Mouse (Mus musculus): Measurements from ENCODE around the gene Tmem143. TPM values are rescaled to one million over a fixed set of nuclear protein-coding genes. Genes with fewer than 3 reads are reported as not detected.

Gene Tmem143
- polyA plus RNA-seq, 1 experiment from 2014 or later = 6.5 TPM

GRCm38 (mm10) chr7:45919083-45919671 is 22.4 kb downstream of the Tmem143 start:
- peaks cover 27% of the 10 kb centered on the region for H3K4me1 ChIP-seq (ENCODE audit: control insufficient read depth, insufficient read depth, low read depth, low read length)
- H3K9ac ChIP-seq (ENCODE audit: low read depth, low read length) = no peak overlapping the region
- WGBS = 62% methylated on average over 14 of the region's 14 CpGs
- H3K27ac ChIP-seq (ENCODE audit: low read depth, low read length) = no peak overlapping the region
- no peak overlapping the region for H3K4me2 ChIP-seq (ENCODE audit: low read length)
- no peaks in the 10 kb centered on the region for H3K36me3 ChIP-seq (ENCODE audit: control insufficient read depth, insufficient read depth, low read length)
- H3K9me3 ChIP-seq (ENCODE audit: control insufficient read depth, low read length) = no peaks in the 10 kb centered on the region
- no peak for ATAC-seq
- no peak overlapping the region for H3K4me3 ChIP-seq (ENCODE audit: low read length)
- H3K27me3 ChIP-seq (replicated peaks; ENCODE audit: control insufficient read depth, insufficient read depth, low read length) = no peaks in the 10 kb centered on the region

- Histone ChIP-seq H3K36me3 (ENCODE audit: control insufficient read depth, insufficient read depth, low read length) (no peaks in the 10 kb centered on the region), H3K27ac (ENCODE audit: low read depth, low read length) (no peak overlapping the region), H3K9me3 (ENCODE audit: control insufficient read depth, low read length) (no peaks in the 10 kb centered on the region), H3K4me2 (ENCODE audit: low read length) (peak overlapping the region; percentile 24), H3K27me3 (replicated peaks; ENCODE audit: control insufficient read depth, insufficient read depth, low read length) (no peaks in the 10 kb centered on the region), H3K9ac (ENCODE audit: low read depth, low read length) (no peak overlapping the region), H3K4me3 (ENCODE audit: low read length) (no peak overlapping the region), H3K4me1 (ENCODE audit: control insufficient read depth, insufficient read depth, low read depth, low read length) (peaks cover 27% of the 10 kb centered on the region)
- 76% methylated on average over 4 of the region's 4 CpGs for WGBS
- ATAC-seq = no peak
Observed at GRCm38 (mm10) chr7:45919761-45920160, 23.0 kb downstream of the Tmem143 start.

GRCm38 (mm10) chr7:45920583-45921241 is 24.0 kb downstream of the Tmem143 start:
- H3K9me3 ChIP-seq (ENCODE audit: control insufficient read depth, low read length) = no peaks in the 10 kb centered on the region
- peaks cover 27% of the 10 kb centered on the region for H3K4me1 ChIP-seq (ENCODE audit: control insufficient read depth, insufficient read depth, low read depth, low read length)
- H3K36me3 ChIP-seq (ENCODE audit: control insufficient read depth, insufficient read depth, low read length) = no peaks in the 10 kb centered on the region
- ATAC-seq = no peak
- peak overlapping the region; percentile 31 for H3K4me2 ChIP-seq (ENCODE audit: low read length)
- 0 out of 2 replicates have a peak overlapping the region, but pooled peaks have one; percentile 15 for H3K9ac ChIP-seq (ENCODE audit: low read depth, low read length)
- H3K4me3 ChIP-seq (ENCODE audit: low read length) = peak overlapping the region; percentile 20
- WGBS = 55% methylated on average over 9 of the region's 9 CpGs
- no peaks in the 10 kb centered on the region for H3K27me3 ChIP-seq (replicated peaks; ENCODE audit: control insufficient read depth, insufficient read depth, low read length)
- H3K27ac ChIP-seq (ENCODE audit: low read depth, low read length) = no peak overlapping the region

GRCm38 (mm10) chr7:45921242-45921621 is 24.5 kb downstream of the Tmem143 start, which contains the start of gene Emp3:
TSS of gene Emp3 (minus strand) at chr7:45921404.
- Histone ChIP-seq H3K4me1 (ENCODE audit: control insufficient read depth, insufficient read depth, low read depth, low read length) (peaks cover 22% of the 10 kb centered on the region), H3K27ac (ENCODE audit: low read depth, low read length) (no peak within 1 kb of the TSS), H3K9me3 (ENCODE audit: control insufficient read depth, low read length) (no peaks in the 10 kb centered on the region), H3K4me3 (ENCODE audit: low read length) (peak within 1 kb of the TSS; percentile 20), H3K27me3 (replicated peaks; ENCODE audit: control insufficient read depth, insufficient read depth, low read length) (no peaks in the 10 kb centered on the region), H3K4me2 (ENCODE audit: low read length) (peak within 1 kb of the TSS; percentile 31), H3K36me3 (ENCODE audit: control insufficient read depth, insufficient read depth, low read length) (no peaks in the 10 kb centered on the region), H3K9ac (ENCODE audit: low read depth, low read length) (0 out of 2 replicates have a peak within 1 kb of the TSS, but pooled peaks have one; percentile 15)
- no peak for ATAC-seq
- 51% methylated on average over 8 of the region's 9 CpGs for WGBS

GRCm38 (mm10) chr7:45921950-45922600 is 25.3 kb downstream of the Tmem143 start:
- Histone ChIP-seq H3K9me3 (ENCODE audit: control insufficient read depth, low read length) (no peaks in the 10 kb centered on the region), H3K4me1 (ENCODE audit: control insufficient read depth, insufficient read depth, low read depth, low read length) (peaks cover 14% of the 10 kb centered on the region), H3K27me3 (replicated peaks; ENCODE audit: control insufficient read depth, insufficient read depth, low read length) (no peaks in the 10 kb centered on the region), H3K4me3 (ENCODE audit: low read length) (no peak overlapping the region), H3K9ac (ENCODE audit: low read depth, low read length) (no peak overlapping the region), H3K4me2 (ENCODE audit: low read length) (no peak overlapping the region), H3K36me3 (ENCODE audit: control insufficient read depth, insufficient read depth, low read length) (no peaks in the 10 kb centered on the region), H3K27ac (ENCODE audit: low read depth, low read length) (no peak overlapping the region)
- 84% methylated on average over 12 of the region's 12 CpGs for WGBS
- no peak for ATAC-seq

GRCm38 (mm10) chr7:45922928-45923761 is 26.4 kb downstream of the Tmem143 start:
- WGBS = under 1% methylated on average over 37 of the region's 37 CpGs
- peak overlapping the region; percentile 56 for H3K4me3 ChIP-seq (ENCODE audit: low read length)
- H3K4me1 ChIP-seq (ENCODE audit: control insufficient read depth, insufficient read depth, low read depth, low read length) = peaks cover 8% of the 10 kb centered on the region
- H3K9ac ChIP-seq (ENCODE audit: low read depth, low read length) = peak overlapping the region; percentile 60
- no peaks in the 10 kb centered on the region for H3K9me3 ChIP-seq (ENCODE audit: control insufficient read depth, low read length)
- no peaks in the 10 kb centered on the region for H3K36me3 ChIP-seq (ENCODE audit: control insufficient read depth, insufficient read depth, low read length)
- peak overlapping the region; percentile 85 for H3K4me2 ChIP-seq (ENCODE audit: low read length)
- H3K27me3 ChIP-seq (replicated peaks; ENCODE audit: control insufficient read depth, insufficient read depth, low read length) = peaks cover 4% of the 10 kb centered on the region
- peak overlapping the region; percentile 86 for H3K27ac ChIP-seq (ENCODE audit: low read depth, low read length)
- ATAC-seq = peak; percentile 88

GRCm38 (mm10) chr7:45923762-45924428 is 27.2 kb downstream of the Tmem143 start, which contains the start of gene Ccdc114:
TSS of gene Ccdc114 (plus strand) at chr7:45924072.
- H3K27me3 ChIP-seq (replicated peaks; ENCODE audit: control insufficient read depth, insufficient read depth, low read length) = peaks cover 4% of the 10 kb centered on the region
- no peaks in the 10 kb centered on the region for H3K36me3 ChIP-seq (ENCODE audit: control insufficient read depth, insufficient read depth, low read length)
- peak within 1 kb of the TSS; percentile 60 for H3K9ac ChIP-seq (ENCODE audit: low read depth, low read length)
- H3K9me3 ChIP-seq (ENCODE audit: control insufficient read depth, low read length) = no peaks in the 10 kb centered on the region
- WGBS = 6% methylated on average over 24 of the region's 24 CpGs
- peak within 1 kb of the TSS; percentile 85 for H3K4me2 ChIP-seq (ENCODE audit: low read length)
- H3K4me3 ChIP-seq (ENCODE audit: low read length) = peak within 1 kb of the TSS; percentile 56
- peaks cover 8% of the 10 kb centered on the region for H3K4me1 ChIP-seq (ENCODE audit: control insufficient read depth, insufficient read depth, low read depth, low read length)
- H3K27ac ChIP-seq (ENCODE audit: low read depth, low read length) = peak within 1 kb of the TSS; percentile 86
- peak; percentile 48 for ATAC-seq

- no peak for ATAC-seq
Observed at GRCm38 (mm10) chr7:45924429-45924816, 27.7 kb downstream of the Tmem143 start.

More at GRCm38 (mm10) chr7:45924429-45924816, 27.7 kb downstream of the Tmem143 start:
- Histone ChIP-seq H3K4me1 (ENCODE audit: control insufficient read depth, insufficient read depth, low read depth, low read length) (peaks cover 8% of the 10 kb centered on the region), H3K27me3 (replicated peaks; ENCODE audit: control insufficient read depth, insufficient read depth, low read length) (peaks cover 4% of the 10 kb centered on the region), H3K4me2 (ENCODE audit: low read length) (peak overlapping the region; percentile 85), H3K36me3 (ENCODE audit: control insufficient read depth, insufficient read depth, low read length) (no peaks in the 10 kb centered on the region), H3K27ac (ENCODE audit: low read depth, low read length) (no peak overlapping the region; the same call in 1 of the 2 replicates), H3K4me3 (ENCODE audit: low read length) (peak overlapping the region; percentile 56), H3K9me3 (ENCODE audit: control insufficient read depth, low read length) (no peaks in the 10 kb centered on the region), H3K9ac (ENCODE audit: low read depth, low read length) (peak overlapping the region; percentile 12; the same call in 1 of the 2 replicates)
- WGBS = 11% methylated on average over 14 of the region's 14 CpGs
